Mouse (Mus musculus): ENCODE measurements around the gene Htr7.

GRCm38 (mm10) chr19:36014836-36015235 is 42.5 kb downstream of the Htr7 start:
- TF ChIP-seq CTCF (IDR thresholded peaks at IDR 0.05; ENCODE audit: borderline replicate concordance, control insufficient read depth, extremely low read depth, insufficient read depth, low read length, poor library complexity) (no peak), POLR2A (IDR thresholded peaks at IDR 0.05; ENCODE audit: control insufficient read depth, extremely low read depth, insufficient read depth, low read length, poor library complexity) (no peak)

Measured in thymus, adult 2 months (tissue).